Mouse (Mus musculus): ENCODE results near the gene Tmem200a. TPM values are rescaled to one million over a fixed set of nuclear protein-coding genes. Genes with fewer than 3 reads are reported as not detected.

The Tmem200a gene
- total RNA-seq, 4 experiments from 2014 or later, result 55.0 to 147 (median 101) TPM

DNA sequence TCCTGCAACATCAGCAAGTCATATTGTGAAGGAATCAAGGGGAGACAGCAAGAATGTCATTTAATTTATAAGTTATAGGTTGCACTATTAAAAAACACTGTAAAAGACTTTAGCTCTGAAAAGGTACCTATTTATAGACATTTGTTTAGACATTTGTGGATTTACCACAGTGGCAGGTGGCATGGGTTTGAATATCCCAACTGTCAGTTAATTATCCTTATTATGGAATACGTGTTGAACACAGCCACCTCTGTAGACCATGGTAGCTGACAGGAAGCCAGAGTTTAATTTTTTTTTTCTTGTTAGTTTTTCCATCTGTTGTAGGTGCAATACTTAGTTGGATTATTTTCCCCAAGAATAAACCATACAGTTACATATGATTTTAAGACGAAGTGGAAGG is 194.3 kb downstream of the Tmem200a start:
- no peak for DNase-seq

DNA sequence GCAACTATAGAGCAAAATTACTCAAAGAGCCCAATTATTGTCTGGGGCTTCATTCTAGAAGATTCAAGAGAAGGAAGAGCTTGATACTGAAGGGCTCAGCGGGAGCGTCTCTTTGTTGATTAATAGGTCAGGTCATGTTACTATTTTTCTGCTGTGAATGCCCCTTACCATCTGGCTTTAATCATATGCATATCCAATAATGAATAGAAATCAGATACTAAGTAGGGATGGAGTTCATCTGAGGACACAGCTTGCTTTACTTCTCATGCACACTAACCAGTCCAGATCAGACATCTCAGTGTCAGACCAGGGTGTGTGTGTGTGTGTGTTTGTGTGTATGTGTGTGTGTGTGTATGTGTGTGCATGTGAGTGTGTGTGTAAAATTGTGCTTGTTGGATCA is 201.1 kb downstream of the Tmem200a start:
- no peak for DNase-seq

DNA sequence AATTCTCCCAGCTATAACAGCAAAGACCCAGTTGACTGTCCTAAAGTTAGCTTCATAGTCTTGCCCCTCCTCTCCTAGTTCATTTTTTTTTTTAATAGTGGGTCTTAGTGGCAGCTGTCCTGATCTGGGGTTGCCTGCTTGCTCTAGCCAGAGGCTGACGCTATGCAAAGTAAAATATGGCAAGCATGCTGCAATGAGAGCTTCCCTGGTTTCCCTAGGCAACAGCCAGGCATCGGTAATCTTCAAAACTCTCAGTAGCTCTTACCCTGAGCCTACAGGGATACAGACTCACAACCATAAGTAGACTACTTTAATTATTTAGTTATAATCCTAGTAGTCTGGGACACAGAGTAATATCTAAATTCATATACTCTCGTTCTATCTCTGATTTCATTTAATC is 202.0 kb downstream of the Tmem200a start:
- DNase-seq, result no peak

DNA sequence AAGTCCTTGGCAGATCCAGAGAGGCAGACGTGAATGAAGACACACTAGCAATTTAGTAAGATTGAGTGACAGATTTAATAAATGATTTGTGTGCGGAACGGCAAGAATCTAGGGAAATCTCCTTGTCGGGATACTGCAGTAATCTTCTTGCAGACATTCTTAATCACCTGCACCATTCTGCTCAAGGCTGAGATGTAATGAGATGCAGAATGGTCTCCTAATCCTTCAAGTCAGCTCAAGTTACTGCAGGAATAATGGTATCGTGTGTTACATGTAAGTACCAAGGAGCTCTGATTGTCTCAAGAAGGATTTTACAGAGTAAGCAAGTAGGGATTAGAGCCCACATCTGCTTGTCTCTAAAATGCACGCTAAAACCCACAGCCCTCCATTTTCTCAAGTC is 210.1 kb downstream of the Tmem200a start:
- no peak for DNase-seq

Other genes with a start within 250 kb of the Tmem200a start
- gene Gm9767, start 797 bp downstream of the Tmem200a start, total RNA-seq (2022), result 1 to 10 TPM in 2 of 4 experiments, under 1 TPM in 2; 0.35 to 2.6 (median 1.3) TPM
- under 1 TPM; 0.12 to 0.32 (median 0.25) TPM for gene Samd3, start 150.7 kb upstream of the Tmem200a start, total RNA-seq (2022)